Mouse (Mus musculus): Measurements from ENCODE around the gene Nfkb2.

DNA sequence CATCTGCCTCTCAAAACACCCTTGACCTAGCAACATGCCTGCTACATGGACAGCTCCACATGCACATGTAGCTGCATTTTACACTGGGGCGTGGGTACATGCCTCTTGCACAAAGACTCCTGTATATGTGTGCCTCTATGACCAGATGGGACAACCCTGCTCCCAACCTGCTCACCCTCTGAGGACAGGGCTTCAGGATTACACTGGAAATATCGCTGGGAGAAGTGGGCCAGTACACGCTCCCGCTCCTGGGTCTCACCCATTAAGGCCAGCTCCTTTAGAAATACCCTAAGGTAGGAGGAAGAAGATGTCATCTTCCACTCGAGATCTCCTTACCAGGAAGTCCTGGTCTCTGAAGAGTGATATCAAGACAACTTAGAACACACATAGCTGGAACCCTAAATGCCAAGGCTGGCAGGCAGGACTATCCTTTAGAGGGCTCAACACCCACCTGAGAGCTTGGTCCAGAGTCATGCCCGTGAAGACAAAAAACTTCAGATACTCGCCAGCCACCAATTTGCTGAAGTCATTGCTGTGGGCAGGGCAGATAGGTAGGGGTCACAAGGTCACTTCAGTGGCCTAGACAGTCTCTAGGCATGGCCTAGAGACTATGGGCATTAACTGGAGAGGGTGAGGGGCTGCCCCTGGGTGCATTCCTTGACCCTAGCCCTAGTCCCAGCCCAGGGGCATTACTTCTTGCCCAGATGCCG lies 16.1 kb downstream of the Nfkb2 start:
- TF ChIP-seq POLR2A (IDR thresholded peaks at IDR 0.05; ENCODE audit: extremely low read depth, insufficient read depth, low read length) (no peak), CTCF (IDR thresholded peaks at IDR 0.05; ENCODE audit: extremely low read depth, insufficient read depth, low read length) (no peak)

All from cortical plate, adult 2 months (tissue).